Mouse (Mus musculus) embryo, embryonic 10 days (tissue): ENCODE data around the gene Il12rb1.

Source experiments
- DNase-seq: peaks from one replicate; pipeline ENCODE4 v3.0.0-alpha.2; 2015; ENCODE audit warnings: low spot score

Gene Il12rb1

GRCm38 (mm10) chr8:70808239-70808638 lies at the start of gene Il12rb1:
Il12rb1 (plus strand) TSS chr8:70808449.
- DNase-seq = no peak

GRCm38 (mm10) chr8:70758616-70759561 lies 49.4 kb upstream of the Il12rb1 start:
- DNase-seq = no peak

- DNase-seq = no peak
These were observed 47.9 kb upstream of the Il12rb1 start for GRCm38 (mm10) chr8:70760350-70760749.

- peak; percentile 99 for DNase-seq
These were observed 47.4 kb upstream of the Il12rb1 start, which contains the start of gene Mpv17l2 for GRCm38 (mm10) chr8:70760775-70761406. Mpv17l2 (minus strand) TSS chr8:70760946.

- DNase-seq = no peak
These were observed 46.1 kb upstream of the Il12rb1 start for GRCm38 (mm10) chr8:70762118-70762517.

GRCm38 (mm10) chr8:70763354-70763753 lies 44.9 kb upstream of the Il12rb1 start:
- peak; percentile 71 for DNase-seq

- DNase-seq = no peak
These were observed 44.2 kb upstream of the Il12rb1 start for GRCm38 (mm10) chr8:70764026-70764425.

GRCm38 (mm10) chr8:70764676-70765075 lies 43.6 kb upstream of the Il12rb1 start:
- DNase-seq = no peak

- no peak for DNase-seq
These were observed 42.9 kb upstream of the Il12rb1 start for GRCm38 (mm10) chr8:70765329-70765728.

GRCm38 (mm10) chr8:70765838-70766570 lies 42.2 kb upstream of the Il12rb1 start:
- peak; percentile 46 for DNase-seq

GRCm38 (mm10) chr8:70766571-70767440 lies 41.4 kb upstream of the Il12rb1 start:
- peak; percentile 79 for DNase-seq

- no peak for DNase-seq
These were observed 40.7 kb upstream of the Il12rb1 start for GRCm38 (mm10) chr8:70767503-70767902.

- no peak for DNase-seq
These were observed 39.9 kb upstream of the Il12rb1 start for GRCm38 (mm10) chr8:70768231-70768776.

GRCm38 (mm10) chr8:70768956-70769355 lies 39.3 kb upstream of the Il12rb1 start:
- DNase-seq = no peak

GRCm38 (mm10) chr8:70769359-70769758 lies 38.9 kb upstream of the Il12rb1 start:
- DNase-seq = peak; percentile 99

GRCm38 (mm10) chr8:70769858-70770257 lies 38.4 kb upstream of the Il12rb1 start:
- no peak for DNase-seq

- DNase-seq = no peak
These were observed 37.5 kb upstream of the Il12rb1 start for GRCm38 (mm10) chr8:70770748-70771147.

GRCm38 (mm10) chr8:70771217-70771616 lies 37.0 kb upstream of the Il12rb1 start:
- DNase-seq = no peak

GRCm38 (mm10) chr8:70772075-70772474 lies 36.2 kb upstream of the Il12rb1 start:
- DNase-seq = no peak

GRCm38 (mm10) chr8:70772890-70773289 lies 35.4 kb upstream of the Il12rb1 start:
- no peak for DNase-seq

GRCm38 (mm10) chr8:70773410-70773809 lies 34.8 kb upstream of the Il12rb1 start:
- no peak for DNase-seq
